Mouse (Mus musculus) v-Abl transformed pro-B cells (cell line): ENCODE measurements around the gene Dock8.

Source experiments
- in situ Hi-C, 2 experiments: fragments of 400-800 bp; cut with MboI; formaldehyde crosslinking; loops; one replicate each; pipeline ENCODE4 v1.15.1; 2025; ENCODE audit not compliant: unreplicated experiment in 2 of 2

Dock8 gene

GRCm38 (mm10) chr19:25236596-25237491, 237.5 kb downstream of the Dock8 start, which contains the start of gene Kank1:
Gene Kank1 (plus strand): TSS chr19:25236975.
- in situ Hi-C loops, result loop anchor here in 1 of 2 experiments (5.0 kb wide), 1 partner anchor 95 kb away; no protein-coding TSS in a partner anchor

DNA sequence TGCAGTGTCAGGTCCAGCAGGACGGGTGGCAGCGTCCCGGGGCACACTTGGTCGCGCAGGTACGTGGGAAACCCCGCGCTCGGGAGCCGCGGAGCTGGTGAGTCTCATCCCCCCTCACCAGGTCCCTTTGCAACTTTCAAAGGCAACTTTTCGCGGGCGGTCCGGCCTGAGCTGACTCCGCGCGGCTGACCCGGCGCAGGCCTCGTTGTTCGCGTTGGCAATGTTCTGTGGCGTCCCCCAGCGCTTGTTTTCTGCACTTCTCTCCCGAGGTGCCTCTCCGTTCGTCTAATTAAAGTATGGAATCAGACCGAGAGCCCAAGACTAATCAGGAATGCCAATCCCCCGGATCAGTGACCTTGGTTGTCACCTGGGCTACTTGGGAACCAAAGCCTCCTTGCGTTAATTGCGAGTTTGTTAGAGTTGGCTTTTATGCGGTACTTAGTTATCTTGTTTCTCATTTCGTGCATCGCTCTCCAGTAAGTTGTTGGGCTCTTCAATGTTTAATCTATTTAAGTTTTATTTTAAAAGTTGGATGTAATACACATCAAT, 238.2 kb downstream of the Dock8 start:
- in situ Hi-C loops, result loop anchor here in 1 of 2 experiments (5.0 kb wide), 1 partner anchor 95 kb away; no protein-coding TSS in a partner anchor

DNA sequence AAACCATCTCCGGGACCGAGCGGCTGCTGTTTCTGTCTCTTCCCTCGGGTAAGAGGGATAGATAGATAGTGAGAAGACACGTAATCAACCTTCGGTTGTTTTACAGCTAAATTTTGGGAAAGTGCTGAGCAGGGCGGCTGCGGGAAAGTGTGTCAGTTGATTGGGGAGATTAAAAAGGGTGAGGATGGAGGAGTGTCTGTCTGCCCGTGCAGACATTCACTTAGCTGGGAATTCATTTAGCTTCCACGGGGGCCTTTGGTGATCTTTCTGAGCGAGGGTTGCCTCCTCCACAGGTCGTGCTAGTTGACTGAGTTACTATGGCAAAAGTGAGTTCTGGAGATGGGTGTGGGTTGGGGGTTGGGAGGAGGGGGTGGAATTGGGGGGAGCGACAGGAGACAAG, 238.8 kb downstream of the Dock8 start:
- in situ Hi-C loops, result loop anchor here in 1 of 2 experiments (5.0 kb wide), 1 partner anchor 94 kb away; no protein-coding TSS in a partner anchor

GRCm38 (mm10) chr19:25243566-25243965, 244.2 kb downstream of the Dock8 start:
- in situ Hi-C loops, result no loop called here

DNA sequence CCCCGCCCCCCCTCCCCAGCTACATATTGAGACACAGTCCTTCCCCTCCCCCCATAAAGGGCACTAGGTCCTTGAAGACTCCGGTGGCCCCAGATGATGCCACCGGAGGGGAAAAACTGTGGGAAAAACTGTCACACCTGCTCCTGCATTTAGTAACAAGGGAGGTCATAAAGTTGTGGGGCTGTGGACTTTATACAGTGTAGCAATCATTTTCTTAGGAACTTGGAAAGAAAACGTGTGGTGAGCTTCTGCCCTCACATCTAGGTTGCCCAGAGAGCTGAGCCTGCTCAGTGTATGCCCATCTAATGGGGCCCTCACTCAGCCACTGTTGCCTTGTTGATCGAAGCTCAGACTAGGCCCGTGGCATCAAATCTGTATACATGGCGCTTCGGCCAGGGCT, 246.7 kb downstream of the Dock8 start:
- in situ Hi-C loops, result no loop called here

DNA sequence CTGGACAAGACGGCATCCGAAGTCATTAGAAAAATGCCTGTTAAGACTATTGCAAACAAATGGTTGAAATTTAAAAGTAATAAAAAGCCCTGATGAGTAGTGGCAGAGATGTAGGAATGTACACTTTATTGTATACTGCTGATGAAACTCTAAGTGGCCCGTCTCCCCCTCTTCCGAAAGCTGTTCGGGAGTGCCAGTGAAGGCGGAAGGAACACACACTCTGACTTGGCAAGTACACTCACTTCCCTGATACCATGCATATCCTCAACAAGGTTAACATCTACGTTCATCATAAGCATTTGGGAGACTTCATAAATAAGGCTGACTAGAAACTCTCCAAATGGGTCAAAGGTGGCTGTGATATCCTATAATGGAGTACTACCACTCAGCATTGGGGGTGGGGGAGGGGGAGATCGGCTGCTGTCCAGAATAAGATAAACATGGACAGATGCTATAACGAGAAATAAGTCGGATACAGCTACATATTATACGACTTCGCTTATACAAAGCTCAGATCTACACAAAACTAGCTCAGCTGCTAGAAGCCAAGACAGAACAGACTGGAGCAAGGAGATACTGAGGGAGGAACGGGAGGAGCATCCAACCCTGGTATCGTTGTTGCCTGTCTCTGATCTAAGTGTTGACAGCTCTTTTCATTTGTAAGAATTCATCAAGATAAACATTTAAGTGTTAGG, 248.7 kb downstream of the Dock8 start:
- in situ Hi-C loops, result no loop called here

GRCm38 (mm10) chr19:25249230-25249629, 249.9 kb downstream of the Dock8 start:
- in situ Hi-C loops, result no loop called here

- in situ Hi-C loops, result no loop called here
These were observed 252.3 kb downstream of the Dock8 start for GRCm38 (mm10) chr19:25251610-25252140.
